Mouse (Mus musculus): Measurements from ENCODE around the gene Ap1m2. TPM values are rescaled to one million over a fixed set of nuclear protein-coding genes. Genes with fewer than 3 reads are reported as not detected.

Ap1m2 gene
- polyA plus RNA-seq, 1 experiment from 2014 or later: 0.30 TPM

- Histone ChIP-seq H3K4me1 (ENCODE audit: control insufficient read depth in 2 of 2, insufficient read depth in 2 of 2, low read length in 2 of 2) (peaks cover 6 to 18% of the 10 kb centered on the region in 2 experiments; a peak in 3 of 4 replicates), H3K4me3 (ENCODE audit: control insufficient read depth in 1 of 2, insufficient read depth in 1 of 2, low read depth in 1 of 2, low read length in 2 of 2) (no peak overlapping the region), H3K9ac (ENCODE audit: low read length) (no peak overlapping the region), H3K36me3 (ENCODE audit: control insufficient read depth, insufficient read depth, low read length) (no peaks in the 10 kb centered on the region), H3K4me2 (ENCODE audit: low read length) (no peak overlapping the region), H3K27me3 (ENCODE audit: control insufficient read depth, insufficient read depth, low read length) (no peaks in the 10 kb centered on the region), H3K27ac (replicated peaks in 1 of 2; ENCODE audit: control insufficient read depth in 1 of 2, insufficient read depth in 1 of 2, low read depth in 2 of 2, low read length in 2 of 2) (no peak overlapping the region), H3K9me3 (ENCODE audit: control insufficient read depth, low read length) (no peaks in the 10 kb centered on the region)
- no peak for ATAC-seq (ENCODE audit: insufficient number of reproducible peaks, insufficient read depth, low FRiP score, low read depth)
- WGBS: 86% methylated on average over 6 of the region's 6 CpGs
These were observed 6.7 kb upstream of the Ap1m2 start for GRCm38 (mm10) chr9:21318792-21319191.

- WGBS: 71% methylated on average over 7 of the region's 7 CpGs
- ATAC-seq (ENCODE audit: insufficient number of reproducible peaks, insufficient read depth, low FRiP score, low read depth): no peak
- Histone ChIP-seq H3K27ac (replicated peaks in 1 of 2; ENCODE audit: control insufficient read depth in 1 of 2, insufficient read depth in 1 of 2, low read depth in 2 of 2, low read length in 2 of 2) (no peak overlapping the region), H3K4me1 (ENCODE audit: control insufficient read depth in 2 of 2, insufficient read depth in 2 of 2, low read length in 2 of 2) (peaks cover 2 to 7% of the 10 kb centered on the region in 2 experiments; a peak in 3 of 4 replicates), H3K9ac (ENCODE audit: low read length) (no peak overlapping the region), H3K4me3 (ENCODE audit: control insufficient read depth in 1 of 2, insufficient read depth in 1 of 2, low read depth in 1 of 2, low read length in 2 of 2) (no peak overlapping the region), H3K9me3 (ENCODE audit: control insufficient read depth, low read length) (no peaks in the 10 kb centered on the region), H3K27me3 (ENCODE audit: control insufficient read depth, insufficient read depth, low read length) (peaks cover 8% of the 10 kb centered on the region), H3K4me2 (ENCODE audit: low read length) (no peak overlapping the region), H3K36me3 (ENCODE audit: control insufficient read depth, insufficient read depth, low read length) (no peaks in the 10 kb centered on the region)
These were observed 4.6 kb upstream of the Ap1m2 start for GRCm38 (mm10) chr9:21316696-21317095.

GRCm38 (mm10) chr9:21315421-21315820 is 3.3 kb upstream of the Ap1m2 start:
- Histone ChIP-seq H3K4me3 (ENCODE audit: control insufficient read depth in 1 of 2, insufficient read depth in 1 of 2, low read depth in 1 of 2, low read length in 2 of 2) (no peak overlapping the region), H3K27ac (replicated peaks in 1 of 2; ENCODE audit: control insufficient read depth in 1 of 2, insufficient read depth in 1 of 2, low read depth in 2 of 2, low read length in 2 of 2) (no peak overlapping the region), H3K9me3 (ENCODE audit: control insufficient read depth, low read length) (no peaks in the 10 kb centered on the region), H3K27me3 (ENCODE audit: control insufficient read depth, insufficient read depth, low read length) (peaks cover 14% of the 10 kb centered on the region), H3K36me3 (ENCODE audit: control insufficient read depth, insufficient read depth, low read length) (no peaks in the 10 kb centered on the region), H3K4me1 (ENCODE audit: control insufficient read depth in 2 of 2, insufficient read depth in 2 of 2, low read length in 2 of 2) (no peaks in the 10 kb centered on the region), H3K4me2 (ENCODE audit: low read length) (no peak overlapping the region), H3K9ac (ENCODE audit: low read length) (no peak overlapping the region)
- WGBS: 46% methylated on average over 5 of the region's 5 CpGs
- no peak for ATAC-seq (ENCODE audit: insufficient number of reproducible peaks, insufficient read depth, low FRiP score, low read depth)

GRCm38 (mm10) chr9:21314367-21315140 is 2.4 kb upstream of the Ap1m2 start:
- H3K36me3 ChIP-seq (ENCODE audit: control insufficient read depth, insufficient read depth, low read length): no peaks in the 10 kb centered on the region
- H3K9ac ChIP-seq (ENCODE audit: low read length): no peak overlapping the region
- peaks cover 14% of the 10 kb centered on the region for H3K27me3 ChIP-seq (ENCODE audit: control insufficient read depth, insufficient read depth, low read length)
- H3K4me2 ChIP-seq (ENCODE audit: low read length): no peak overlapping the region
- ATAC-seq (ENCODE audit: insufficient number of reproducible peaks, insufficient read depth, low FRiP score, low read depth): no peak
- 85% methylated on average over 9 of the region's 9 CpGs for WGBS
- no peak overlapping the region for H3K4me3 ChIP-seq (ENCODE audit: control insufficient read depth in 1 of 2, insufficient read depth in 1 of 2, low read depth in 1 of 2, low read length in 2 of 2)
- H3K27ac ChIP-seq (replicated peaks in 1 of 2; ENCODE audit: control insufficient read depth in 1 of 2, insufficient read depth in 1 of 2, low read depth in 2 of 2, low read length in 2 of 2): no peak overlapping the region
- no peaks in the 10 kb centered on the region for H3K4me1 ChIP-seq (ENCODE audit: control insufficient read depth in 2 of 2, insufficient read depth in 2 of 2, low read length in 2 of 2)
- H3K9me3 ChIP-seq (ENCODE audit: control insufficient read depth, low read length): no peaks in the 10 kb centered on the region

GRCm38 (mm10) chr9:21313394-21313793 is 1.3 kb upstream of the Ap1m2 start:
- Histone ChIP-seq H3K4me1 (ENCODE audit: control insufficient read depth in 2 of 2, insufficient read depth in 2 of 2, low read length in 2 of 2) (no peaks in the 10 kb centered on the region), H3K9me3 (ENCODE audit: control insufficient read depth, low read length) (no peaks in the 10 kb centered on the region), H3K36me3 (ENCODE audit: control insufficient read depth, insufficient read depth, low read length) (no peaks in the 10 kb centered on the region), H3K27me3 (ENCODE audit: control insufficient read depth, insufficient read depth, low read length) (peaks cover 14% of the 10 kb centered on the region), H3K4me3 (ENCODE audit: control insufficient read depth in 1 of 2, insufficient read depth in 1 of 2, low read depth in 1 of 2, low read length in 2 of 2) (no peak overlapping the region), H3K4me2 (ENCODE audit: low read length) (no peak overlapping the region), H3K9ac (ENCODE audit: low read length) (no peak overlapping the region), H3K27ac (replicated peaks in 1 of 2; ENCODE audit: control insufficient read depth in 1 of 2, insufficient read depth in 1 of 2, low read depth in 2 of 2, low read length in 2 of 2) (no peak overlapping the region)
- peak; percentile 60; the same call in 1 of the 2 replicates for ATAC-seq (ENCODE audit: insufficient number of reproducible peaks, insufficient read depth, low FRiP score, low read depth)
- WGBS: 7% methylated on average over 11 of the region's 11 CpGs

- H3K27ac ChIP-seq (replicated peaks in 1 of 2; ENCODE audit: control insufficient read depth in 1 of 2, insufficient read depth in 1 of 2, low read depth in 2 of 2, low read length in 2 of 2): no peak overlapping the region
- no peaks in the 10 kb centered on the region for H3K36me3 ChIP-seq (ENCODE audit: control insufficient read depth, insufficient read depth, low read length)
- 30% methylated on average over 7 of the region's 7 CpGs for WGBS
- no peak overlapping the region for H3K9ac ChIP-seq (ENCODE audit: low read length)
- H3K4me1 ChIP-seq (ENCODE audit: control insufficient read depth in 2 of 2, insufficient read depth in 2 of 2, low read length in 2 of 2): no peaks in the 10 kb centered on the region
- H3K9me3 ChIP-seq (ENCODE audit: control insufficient read depth, low read length): no peaks in the 10 kb centered on the region
- H3K4me3 ChIP-seq (ENCODE audit: control insufficient read depth in 1 of 2, insufficient read depth in 1 of 2, low read depth in 1 of 2, low read length in 2 of 2): 0 out of 4 replicates have a peak overlapping the region, but pooled peaks of 1 of the 2 experiments have one; percentile 10
- peaks cover 14% of the 10 kb centered on the region for H3K27me3 ChIP-seq (ENCODE audit: control insufficient read depth, insufficient read depth, low read length)
- peak overlapping the region; percentile 19; the same call in 1 of the 2 replicates for H3K4me2 ChIP-seq (ENCODE audit: low read length)
- no peak for ATAC-seq (ENCODE audit: insufficient number of reproducible peaks, insufficient read depth, low FRiP score, low read depth)
These were observed 442 bp downstream of the Ap1m2 start for GRCm38 (mm10) chr9:21311695-21312094.

GRCm38 (mm10) chr9:21309150-21309741 is 2.9 kb downstream of the Ap1m2 start:
- H3K36me3 ChIP-seq (ENCODE audit: control insufficient read depth, insufficient read depth, low read length): no peaks in the 10 kb centered on the region
- no peaks in the 10 kb centered on the region for H3K9me3 ChIP-seq (ENCODE audit: control insufficient read depth, low read length)
- H3K4me1 ChIP-seq (ENCODE audit: control insufficient read depth in 2 of 2, insufficient read depth in 2 of 2, low read length in 2 of 2): peaks cover 0 to 2% of the 10 kb centered on the region in 2 experiments; a peak in 1 of 4 replicates
- no peak overlapping the region for H3K4me3 ChIP-seq (ENCODE audit: control insufficient read depth in 1 of 2, insufficient read depth in 1 of 2, low read depth in 1 of 2, low read length in 2 of 2)
- H3K9ac ChIP-seq (ENCODE audit: low read length): no peak overlapping the region
- WGBS: 55% methylated on average over 15 of the region's 15 CpGs
- ATAC-seq (ENCODE audit: insufficient number of reproducible peaks, insufficient read depth, low FRiP score, low read depth): no peak
- H3K27ac ChIP-seq (replicated peaks in 1 of 2; ENCODE audit: control insufficient read depth in 1 of 2, insufficient read depth in 1 of 2, low read depth in 2 of 2, low read length in 2 of 2): no peak overlapping the region
- peaks cover 14% of the 10 kb centered on the region for H3K27me3 ChIP-seq (ENCODE audit: control insufficient read depth, insufficient read depth, low read length)
- 0 out of 2 replicates have a peak overlapping the region, but pooled peaks have one; percentile 8 for H3K4me2 ChIP-seq (ENCODE audit: low read length)

Data from heart, embryonic 14.5 days (tissue).